Mouse (Mus musculus): ENCODE measurements around the gene Pkd2l1. TPM values are rescaled to one million over a fixed set of nuclear protein-coding genes. Genes with fewer than 3 reads are reported as not detected.
A peak's percentile ranks its signal among the peaks of the same experiment; 100 is the strongest.
"Not testable (repeated sequence)": the region's sequence is repeated elsewhere in the genome, so short reads cannot be mapped to it uniquely, and the experiment has no call there.

Pkd2l1 gene
- polyA plus RNA-seq, 1 experiment from 2014 or later = 0.15 TPM

GRCm38 (mm10) chr19:44127729-44128497, 64.3 kb downstream of the Pkd2l1 start:
- 96% methylated on average over 10 of the region's 10 CpGs for WGBS
- H3K4me2 ChIP-seq (ENCODE audit: low read length) = no peak overlapping the region
- H3K27me3 ChIP-seq (replicated peaks; ENCODE audit: control insufficient read depth, insufficient read depth, low read length) = no peaks in the 10 kb centered on the region
- no peak overlapping the region for H3K27ac ChIP-seq (ENCODE audit: low read depth, low read length)
- no peaks in the 10 kb centered on the region for H3K4me1 ChIP-seq (ENCODE audit: control insufficient read depth, insufficient read depth, low read length)
- DNase-seq (ENCODE audit: low spot score) (no peak), ATAC-seq (no peak)
- H3K4me3 ChIP-seq (ENCODE audit: low read depth, low read length) = no peak overlapping the region
- no peaks in the 10 kb centered on the region for H3K9me3 ChIP-seq (replicated peaks; ENCODE audit: control insufficient read depth, low read length)
- peaks cover 87% of the 10 kb centered on the region for H3K36me3 ChIP-seq (ENCODE audit: control insufficient read depth, insufficient read depth, low read length)
- no peak overlapping the region for H3K9ac ChIP-seq (ENCODE audit: low read length)

GRCm38 (mm10) chr19:44121137-44121536, 71.1 kb downstream of the Pkd2l1 start:
- H3K4me1 ChIP-seq (ENCODE audit: control insufficient read depth, insufficient read depth, low read length) = no peaks in the 10 kb centered on the region
- DNase-seq (ENCODE audit: low spot score) = no peak
- no peak overlapping the region for H3K4me3 ChIP-seq (ENCODE audit: low read depth, low read length)
- peaks cover 89% of the 10 kb centered on the region for H3K36me3 ChIP-seq (ENCODE audit: control insufficient read depth, insufficient read depth, low read length)
- no peaks in the 10 kb centered on the region for H3K27me3 ChIP-seq (replicated peaks; ENCODE audit: control insufficient read depth, insufficient read depth, low read length)
- no peak overlapping the region for H3K9ac ChIP-seq (ENCODE audit: low read length)
- no peaks in the 10 kb centered on the region for H3K9me3 ChIP-seq (replicated peaks; ENCODE audit: control insufficient read depth, low read length)
- ATAC-seq = no peak
- H3K27ac ChIP-seq (ENCODE audit: low read depth, low read length) = no peak overlapping the region
- WGBS = 94% methylated on average over 7 of the region's 7 CpGs
- no peak overlapping the region for H3K4me2 ChIP-seq (ENCODE audit: low read length)

GRCm38 (mm10) chr19:44120686-44121085, 71.6 kb downstream of the Pkd2l1 start:
- H3K9ac ChIP-seq (ENCODE audit: low read length); H3K4me3 ChIP-seq (ENCODE audit: low read depth, low read length); DNase-seq (ENCODE audit: low spot score); ATAC-seq; H3K27ac ChIP-seq (ENCODE audit: low read depth, low read length); H3K4me1 ChIP-seq (ENCODE audit: control insufficient read depth, insufficient read depth, low read length); H3K9me3 ChIP-seq (replicated peaks; ENCODE audit: control insufficient read depth, low read length); H3K27me3 ChIP-seq (replicated peaks; ENCODE audit: control insufficient read depth, insufficient read depth, low read length); H3K4me2 ChIP-seq (ENCODE audit: low read length): not testable (repeated sequence)
- H3K36me3 ChIP-seq (ENCODE audit: control insufficient read depth, insufficient read depth, low read length) = peaks cover 89% of the 10 kb centered on the region
- 86% methylated on average over 7 of the region's 9 CpGs for WGBS

GRCm38 (mm10) chr19:44117793-44118192, 74.4 kb downstream of the Pkd2l1 start:
- Histone ChIP-seq H3K27ac (ENCODE audit: low read depth, low read length) (no peak overlapping the region), H3K9ac (ENCODE audit: low read length) (no peak overlapping the region), H3K36me3 (ENCODE audit: control insufficient read depth, insufficient read depth, low read length) (peaks cover 83% of the 10 kb centered on the region), H3K27me3 (replicated peaks; ENCODE audit: control insufficient read depth, insufficient read depth, low read length) (no peaks in the 10 kb centered on the region), H3K4me2 (ENCODE audit: low read length) (no peak overlapping the region), H3K4me1 (ENCODE audit: control insufficient read depth, insufficient read depth, low read length) (no peaks in the 10 kb centered on the region), H3K9me3 (replicated peaks; ENCODE audit: control insufficient read depth, low read length) (no peaks in the 10 kb centered on the region), H3K4me3 (ENCODE audit: low read depth, low read length) (no peak overlapping the region)
- no peak for DNase-seq (ENCODE audit: low spot score)
- ATAC-seq = no peak

GRCm38 (mm10) chr19:44111706-44112105, 80.5 kb downstream of the Pkd2l1 start:
- peak; percentile 53 for DNase-seq (ENCODE audit: low spot score)
- Histone ChIP-seq H3K36me3 (ENCODE audit: control insufficient read depth, insufficient read depth, low read length) (peaks cover 56% of the 10 kb centered on the region), H3K27me3 (replicated peaks; ENCODE audit: control insufficient read depth, insufficient read depth, low read length) (no peaks in the 10 kb centered on the region), H3K9ac (ENCODE audit: low read length) (no peak overlapping the region), H3K27ac (ENCODE audit: low read depth, low read length) (no peak overlapping the region), H3K9me3 (replicated peaks; ENCODE audit: control insufficient read depth, low read length) (no peaks in the 10 kb centered on the region), H3K4me1 (ENCODE audit: control insufficient read depth, insufficient read depth, low read length) (peaks cover 5% of the 10 kb centered on the region; the same call in 1 of the 2 replicates), H3K4me3 (ENCODE audit: low read depth, low read length) (no peak overlapping the region), H3K4me2 (ENCODE audit: low read length) (no peak overlapping the region)
- 58% methylated on average over 7 of the region's 7 CpGs for WGBS
- ATAC-seq = no peak

- 92% methylated on average over 9 of the region's 9 CpGs for WGBS
- Histone ChIP-seq H3K27ac (ENCODE audit: low read depth, low read length) (no peak overlapping the region), H3K4me3 (ENCODE audit: low read depth, low read length) (no peak overlapping the region), H3K4me1 (ENCODE audit: control insufficient read depth, insufficient read depth, low read length) (peaks cover 12% of the 10 kb centered on the region), H3K9ac (ENCODE audit: low read length) (no peak overlapping the region), H3K9me3 (replicated peaks; ENCODE audit: control insufficient read depth, low read length) (no peaks in the 10 kb centered on the region), H3K36me3 (ENCODE audit: control insufficient read depth, insufficient read depth, low read length) (peaks cover 46% of the 10 kb centered on the region), H3K4me2 (ENCODE audit: low read length) (no peak overlapping the region), H3K27me3 (replicated peaks; ENCODE audit: control insufficient read depth, insufficient read depth, low read length) (no peaks in the 10 kb centered on the region)
- DNase-seq (ENCODE audit: low spot score) (no peak), ATAC-seq (no peak)
Measured at GRCm38 (mm10) chr19:44110356-44110755, 81.9 kb downstream of the Pkd2l1 start.

- DNase-seq (ENCODE audit: low spot score) = no peak
- H3K36me3 ChIP-seq (ENCODE audit: control insufficient read depth, insufficient read depth, low read length) = peaks cover 36% of the 10 kb centered on the region
- H3K4me1 ChIP-seq (ENCODE audit: control insufficient read depth, insufficient read depth, low read length) = peaks cover 12% of the 10 kb centered on the region
- no peak overlapping the region for H3K4me3 ChIP-seq (ENCODE audit: low read depth, low read length)
- no peaks in the 10 kb centered on the region for H3K27me3 ChIP-seq (replicated peaks; ENCODE audit: control insufficient read depth, insufficient read depth, low read length)
- H3K9ac ChIP-seq (ENCODE audit: low read length) = no peak overlapping the region
- no peaks in the 10 kb centered on the region for H3K9me3 ChIP-seq (replicated peaks; ENCODE audit: control insufficient read depth, low read length)
- no peak overlapping the region for H3K4me2 ChIP-seq (ENCODE audit: low read length)
- ATAC-seq = no peak
- H3K27ac ChIP-seq (ENCODE audit: low read depth, low read length) = no peak overlapping the region
Measured at GRCm38 (mm10) chr19:44108996-44109395, 83.2 kb downstream of the Pkd2l1 start.

- 30% methylated on average over 22 of the region's 22 CpGs for WGBS
- Histone ChIP-seq H3K4me1 (ENCODE audit: control insufficient read depth, insufficient read depth, low read length) (peaks cover 12% of the 10 kb centered on the region), H3K9ac (ENCODE audit: low read length) (peak overlapping the region; percentile 95), H3K27ac (ENCODE audit: low read depth, low read length) (no peak overlapping the region), H3K4me3 (ENCODE audit: low read depth, low read length) (peak overlapping the region; percentile 92), H3K4me2 (ENCODE audit: low read length) (peak overlapping the region; percentile 87), H3K9me3 (replicated peaks; ENCODE audit: control insufficient read depth, low read length) (no peaks in the 10 kb centered on the region), H3K27me3 (replicated peaks; ENCODE audit: control insufficient read depth, insufficient read depth, low read length) (no peaks in the 10 kb centered on the region), H3K36me3 (ENCODE audit: control insufficient read depth, insufficient read depth, low read length) (peaks cover 25% of the 10 kb centered on the region)
- DNase-seq (ENCODE audit: low spot score) (peak; percentile 3), ATAC-seq (peak; percentile 42)
Measured at GRCm38 (mm10) chr19:44107661-44108521, 84.4 kb downstream of the Pkd2l1 start.

All from forebrain, embryonic 14.5 days (tissue).